Mouse (Mus musculus) limb, embryonic 13.5 days (tissue): ENCODE data around the gene Atp5f1. TPM values are rescaled to one million over a fixed set of nuclear protein-coding genes. Genes with fewer than 3 reads are reported as not detected.

Source experiments
- ATAC-seq: fragments of 200-750 bp; cut with Nextera tagmentation; 2 replicates; pipeline ENCODE4 v1.8.0; 2017; ENCODE audit warnings: low read depth, moderate number of reproducible peaks, moderate TSS enrichment; ENCODE audit not compliant: low FRiP score
- H3K27ac ChIP-seq: fragments of 300-500 bp; sonication (generic); 2 replicates; pipeline ENCODE4 v1.5.1; 2015; ENCODE audit warnings: inconsistent platforms, mild to moderate bottlenecking, moderate library complexity
- H3K27me3 ChIP-seq: fragments of 300-500 bp; sonication (generic); 2 replicates; pipeline ENCODE4 v1.6.1; 2015; ENCODE audit warnings: mild to moderate bottlenecking, inconsistent platforms
- H3K36me3 ChIP-seq: fragments of 300-500 bp; sonication (generic); 2 replicates; pipeline ENCODE4 v1.6.1; 2015; ENCODE audit warnings: inconsistent platforms, mild to moderate bottlenecking, moderate library complexity
- H3K4me1 ChIP-seq: fragments of 300-500 bp; sonication (generic); 2 replicates; pipeline ENCODE4 v1.6.1; 2015; ENCODE audit warnings: inconsistent platforms
- H3K4me2 ChIP-seq: fragments of 300-500 bp; sonication (generic); replicated peaks from 2 replicates; pipeline ENCODE4 v1.6.1; 2015; ENCODE audit warnings: inconsistent platforms, mild to moderate bottlenecking, moderate library complexity
- H3K4me3 ChIP-seq: fragments of 300-500 bp; sonication (generic); 2 replicates; pipeline ENCODE4 v1.5.1; 2015; ENCODE audit warnings: moderate library complexity, mild to moderate bottlenecking, inconsistent platforms
- H3K9ac ChIP-seq: fragments of 300-500 bp; sonication (generic); 2 replicates; pipeline ENCODE4 v1.6.1; 2015; ENCODE audit warnings: mild to moderate bottlenecking, inconsistent platforms
- H3K9me3 ChIP-seq: fragments of 300-500 bp; sonication (generic); 2 replicates; pipeline ENCODE4 v1.6.1; 2016; ENCODE audit warnings: inconsistent platforms
- WGBS: fragments of 180-500 bp; shearing (Covaris S2); methylation state at CpG from one replicate; pipeline ENCODE4 v1.1.7; 2015; 5-methylcytosine and 5-hydroxymethylcytosine counted together
- polyA plus RNA-seq: library from polyadenylated mRNA; unstranded; fragments of >200 nt; fragmentation: Nextera tagmentation; extraction: Ambion mirVana; gene quantifications from 2 replicates; pipeline ENCODE4 v1.2.1, GENCODE M21; 2015

Atp5f1 gene
- polyA plus RNA-seq, 1 experiment from 2014 or later = 456 TPM

- peak; percentile 80 for ATAC-seq
- Histone ChIP-seq H3K9ac (peak overlapping the region; percentile 95), H3K4me3 (peak overlapping the region; percentile 95), H3K9me3 (no peaks in the 10 kb centered on the region; the same call in 1 of the 2 replicates), H3K27ac (peak overlapping the region; percentile 79; the same call in 1 of the 2 replicates), H3K36me3 (peaks cover 53% of the 10 kb centered on the region), H3K4me1 (peaks cover 32% of the 10 kb centered on the region), H3K4me2 (peak overlapping the region; percentile 89), H3K27me3 (no peaks in the 10 kb centered on the region)
- under 1% methylated on average over 26 of the region's 26 CpGs for WGBS
Observed at GRCm38 (mm10) chr3:105959585-105959984, 314 bp downstream of the Atp5f1 start.

GRCm38 (mm10) chr3:105958974-105959580, 822 bp downstream of the Atp5f1 start, which contains the start of gene Wdr77:
Wdr77 (plus strand) TSS chr3:105959369.
- Histone ChIP-seq H3K27ac (peak within 1 kb of the TSS; percentile 79), H3K4me3 (peak within 1 kb of the TSS; percentile 95), H3K4me1 (peaks cover 32% of the 10 kb centered on the region), H3K27me3 (no peaks in the 10 kb centered on the region), H3K9ac (peak within 1 kb of the TSS; percentile 96), H3K9me3 (no peaks in the 10 kb centered on the region; the same call in 1 of the 2 replicates), H3K4me2 (peak within 1 kb of the TSS; percentile 89), H3K36me3 (peaks cover 48% of the 10 kb centered on the region)
- WGBS = under 1% methylated on average over 52 of the region's 52 CpGs
- ATAC-seq = peak; percentile 97

GRCm38 (mm10) chr3:105958204-105958603, 1.7 kb downstream of the Atp5f1 start:
- no peaks in the 10 kb centered on the region for H3K27me3 ChIP-seq
- H3K4me1 ChIP-seq = peaks cover 32% of the 10 kb centered on the region
- H3K9me3 ChIP-seq = no peaks in the 10 kb centered on the region; the same call in 1 of the 2 replicates
- no peak for ATAC-seq
- H3K4me3 ChIP-seq = peak overlapping the region; percentile 95
- H3K27ac ChIP-seq = no peak overlapping the region
- WGBS = 51% methylated on average over 5 of the region's 5 CpGs
- peak overlapping the region; percentile 87 for H3K4me2 ChIP-seq
- peaks cover 43% of the 10 kb centered on the region for H3K36me3 ChIP-seq
- H3K9ac ChIP-seq = peak overlapping the region; percentile 96

GRCm38 (mm10) chr3:105957235-105957634, 2.7 kb downstream of the Atp5f1 start:
- H3K27me3 ChIP-seq = no peaks in the 10 kb centered on the region
- H3K9ac ChIP-seq = peak overlapping the region; percentile 96; the same call in 1 of the 2 replicates
- WGBS = 91% methylated on average over 1 of the region's 1 CpGs
- peaks cover 32% of the 10 kb centered on the region for H3K4me1 ChIP-seq
- peak overlapping the region; percentile 87; the same call in 1 of the 2 replicates for H3K4me2 ChIP-seq
- no peaks in the 10 kb centered on the region; the same call in 1 of the 2 replicates for H3K9me3 ChIP-seq
- no peak overlapping the region for H3K27ac ChIP-seq
- ATAC-seq = no peak
- H3K36me3 ChIP-seq = peaks cover 43% of the 10 kb centered on the region
- H3K4me3 ChIP-seq = no peak overlapping the region

GRCm38 (mm10) chr3:105951348-105951747, 8.6 kb downstream of the Atp5f1 start:
- H3K9me3 ChIP-seq = no peaks in the 10 kb centered on the region
- no peak for ATAC-seq
- 0 out of 2 replicates have a peak, but pooled peaks cover 2% of the 10 kb centered on the region for H3K4me1 ChIP-seq
- H3K9ac ChIP-seq = no peak overlapping the region
- no peak overlapping the region for H3K4me3 ChIP-seq
- H3K27ac ChIP-seq = no peak overlapping the region
- H3K4me2 ChIP-seq = no peak overlapping the region
- 97% methylated on average over 7 of the region's 7 CpGs for WGBS
- H3K27me3 ChIP-seq = no peaks in the 10 kb centered on the region
- H3K36me3 ChIP-seq = peaks cover 69% of the 10 kb centered on the region

GRCm38 (mm10) chr3:105936111-105936510, 23.8 kb downstream of the Atp5f1 start:
- H3K36me3 ChIP-seq = peaks cover 25% of the 10 kb centered on the region
- H3K4me3 ChIP-seq = no peak overlapping the region
- no peaks in the 10 kb centered on the region for H3K27me3 ChIP-seq
- no peak overlapping the region for H3K27ac ChIP-seq
- no peak overlapping the region for H3K4me2 ChIP-seq
- ATAC-seq = no peak
- H3K4me1 ChIP-seq = no peaks in the 10 kb centered on the region
- H3K9me3 ChIP-seq = no peaks in the 10 kb centered on the region
- 92% methylated on average over 4 of the region's 4 CpGs for WGBS
- H3K9ac ChIP-seq = no peak overlapping the region

GRCm38 (mm10) chr3:105935033-105935432, 24.9 kb downstream of the Atp5f1 start:
- Histone ChIP-seq H3K36me3 (peaks cover 15% of the 10 kb centered on the region), H3K4me3 (no peak overlapping the region), H3K9me3 (no peaks in the 10 kb centered on the region), H3K27ac (no peak overlapping the region), H3K9ac (no peak overlapping the region), H3K27me3 (no peaks in the 10 kb centered on the region), H3K4me1 (no peaks in the 10 kb centered on the region), H3K4me2 (no peak overlapping the region)
- ATAC-seq = no peak
- WGBS = 81% methylated on average over 5 of the region's 5 CpGs

- Histone ChIP-seq H3K9ac (no peak overlapping the region), H3K9me3 (no peaks in the 10 kb centered on the region), H3K4me3 (no peak overlapping the region), H3K4me2 (no peak overlapping the region), H3K4me1 (no peaks in the 10 kb centered on the region), H3K27ac (no peak overlapping the region), H3K27me3 (no peaks in the 10 kb centered on the region), H3K36me3 (peaks cover 10% of the 10 kb centered on the region)
- no peak for ATAC-seq
- WGBS = 92% methylated on average over 6 of the region's 6 CpGs
Observed at GRCm38 (mm10) chr3:105933926-105934325, 26.0 kb downstream of the Atp5f1 start.

GRCm38 (mm10) chr3:105932240-105933071, 27.4 kb downstream of the Atp5f1 start, which contains the start of gene I830077J02Rik:
I830077J02Rik (minus strand) TSS chr3:105932664.
- 79% methylated on average over 8 of the region's 8 CpGs for WGBS
- H3K27me3 ChIP-seq = no peaks in the 10 kb centered on the region

GRCm38 (mm10) chr3:105931095-105931494, 28.8 kb downstream of the Atp5f1 start:
- Histone ChIP-seq H3K4me1 (no peaks in the 10 kb centered on the region), H3K4me2 (no peak overlapping the region), H3K4me3 (no peak overlapping the region), H3K27ac (no peak overlapping the region), H3K27me3 (no peaks in the 10 kb centered on the region), H3K9me3 (no peaks in the 10 kb centered on the region), H3K36me3 (no peaks in the 10 kb centered on the region; the same call in 1 of the 2 replicates), H3K9ac (no peak overlapping the region)
- no peak for ATAC-seq
- WGBS = 91% methylated on average over 2 of the region's 2 CpGs

More at GRCm38 (mm10) chr3:105932240-105933071, 27.4 kb downstream of the Atp5f1 start, which contains the start of gene I830077J02Rik:
- no peaks in the 10 kb centered on the region for H3K9me3 ChIP-seq
- no peak within 1 kb of the TSS for H3K27ac ChIP-seq
- no peak within 1 kb of the TSS for H3K9ac ChIP-seq
- no peaks in the 10 kb centered on the region for H3K4me1 ChIP-seq
- no peak within 1 kb of the TSS for H3K4me2 ChIP-seq
- no peak within 1 kb of the TSS for H3K4me3 ChIP-seq
- no peak for ATAC-seq
- peaks cover 6% of the 10 kb centered on the region for H3K36me3 ChIP-seq

- Histone ChIP-seq H3K4me1 (no peaks in the 10 kb centered on the region), H3K9ac (no peak overlapping the region), H3K27me3 (no peaks in the 10 kb centered on the region), H3K27ac (no peak overlapping the region), H3K36me3 (no peaks in the 10 kb centered on the region; the same call in 1 of the 2 replicates), H3K4me3 (no peak overlapping the region), H3K9me3 (no peaks in the 10 kb centered on the region), H3K4me2 (no peak overlapping the region)
- WGBS = 83% methylated on average over 7 of the region's 7 CpGs
- ATAC-seq = no peak
Observed at GRCm38 (mm10) chr3:105929821-105930220, 30.1 kb downstream of the Atp5f1 start.

GRCm38 (mm10) chr3:105928781-105929180, 31.1 kb downstream of the Atp5f1 start:
- H3K27me3 ChIP-seq = no peaks in the 10 kb centered on the region
- H3K9me3 ChIP-seq = no peaks in the 10 kb centered on the region
- H3K27ac ChIP-seq = no peak overlapping the region
- no peaks in the 10 kb centered on the region for H3K4me1 ChIP-seq
- ATAC-seq = no peak
- 86% methylated on average over 6 of the region's 6 CpGs for WGBS
- H3K9ac ChIP-seq = no peak overlapping the region
- no peaks in the 10 kb centered on the region for H3K36me3 ChIP-seq
- no peak overlapping the region for H3K4me2 ChIP-seq
- H3K4me3 ChIP-seq = no peak overlapping the region
